Mouse (Mus musculus): ENCODE measurements around the gene Sh2d3c.
A peak's percentile ranks its signal among the peaks of the same experiment; 100 is the strongest.

Gene Sh2d3c

DNA sequence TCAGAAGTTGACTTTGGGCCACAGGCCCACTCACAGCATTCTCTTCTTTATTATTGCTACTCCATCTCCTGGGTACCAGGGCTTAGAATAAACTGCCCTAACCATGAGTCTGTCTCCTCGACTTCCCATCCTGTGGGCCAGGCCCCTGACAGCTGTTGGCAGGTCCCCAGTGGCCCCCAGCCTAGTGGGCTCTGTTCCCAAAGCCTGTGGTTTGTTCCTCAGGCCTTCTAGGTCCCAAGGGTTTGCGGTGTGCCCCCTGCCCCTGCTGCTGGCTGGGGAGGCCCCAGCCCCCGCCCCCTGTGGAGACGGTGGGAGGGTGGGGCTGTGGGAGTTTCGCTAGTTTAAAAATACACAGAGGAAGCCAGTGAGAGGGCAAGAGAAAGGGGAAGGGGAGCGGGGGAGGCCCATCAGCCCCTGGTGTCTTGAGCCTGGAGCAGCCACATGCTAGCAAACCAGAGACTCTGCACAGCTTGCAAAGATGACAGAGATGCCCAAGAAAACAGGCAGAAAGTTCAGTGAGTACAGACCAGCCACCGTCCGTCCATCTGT lies at the start of gene Sh2d3c:
TSS of gene Sh2d3c (plus strand) at position 375 of the 549 bp plus-strand sequence.
- no peak for DNase-seq (ENCODE audit: low read depth, low spot score)

- no peak for DNase-seq (ENCODE audit: low read depth, low spot score)
Measured at GRCm38 (mm10) chr2:32671147-32671546, 49.7 kb upstream of the Sh2d3c start.

DNA sequence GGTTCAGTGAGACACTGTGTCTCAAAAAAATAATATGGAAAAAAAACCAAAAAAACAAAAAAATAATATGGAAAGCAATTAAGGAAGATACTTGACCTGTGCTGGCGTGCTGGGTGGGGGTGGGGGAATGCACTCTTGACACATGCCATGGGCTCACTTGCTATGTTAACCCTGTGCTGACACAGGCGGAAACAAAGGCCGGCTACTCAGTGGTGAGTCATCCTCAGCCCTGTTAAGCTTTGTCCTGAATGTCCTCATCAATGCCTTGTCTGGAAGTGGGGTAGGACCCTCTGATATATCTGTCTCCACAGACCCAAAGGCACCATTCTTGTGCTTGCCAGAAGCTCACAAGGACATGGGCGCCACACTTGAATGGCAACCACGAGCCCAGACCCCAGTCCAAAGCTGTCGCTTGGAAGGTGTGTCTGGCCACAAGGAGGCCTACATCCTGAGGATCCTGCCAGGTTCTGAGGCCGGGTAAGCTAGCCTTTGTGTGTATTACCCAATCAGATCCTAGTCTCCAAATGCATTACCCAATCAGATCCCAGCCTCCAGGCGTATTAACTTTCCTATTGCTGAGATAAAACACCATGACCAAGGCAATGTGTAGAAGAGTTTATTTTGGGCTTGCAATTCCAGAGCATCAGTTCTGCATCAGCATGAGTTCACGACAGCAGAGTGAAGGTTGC lies 48.8 kb upstream of the Sh2d3c start:
- DNase-seq (ENCODE audit: low read depth, low spot score): no peak

DNA sequence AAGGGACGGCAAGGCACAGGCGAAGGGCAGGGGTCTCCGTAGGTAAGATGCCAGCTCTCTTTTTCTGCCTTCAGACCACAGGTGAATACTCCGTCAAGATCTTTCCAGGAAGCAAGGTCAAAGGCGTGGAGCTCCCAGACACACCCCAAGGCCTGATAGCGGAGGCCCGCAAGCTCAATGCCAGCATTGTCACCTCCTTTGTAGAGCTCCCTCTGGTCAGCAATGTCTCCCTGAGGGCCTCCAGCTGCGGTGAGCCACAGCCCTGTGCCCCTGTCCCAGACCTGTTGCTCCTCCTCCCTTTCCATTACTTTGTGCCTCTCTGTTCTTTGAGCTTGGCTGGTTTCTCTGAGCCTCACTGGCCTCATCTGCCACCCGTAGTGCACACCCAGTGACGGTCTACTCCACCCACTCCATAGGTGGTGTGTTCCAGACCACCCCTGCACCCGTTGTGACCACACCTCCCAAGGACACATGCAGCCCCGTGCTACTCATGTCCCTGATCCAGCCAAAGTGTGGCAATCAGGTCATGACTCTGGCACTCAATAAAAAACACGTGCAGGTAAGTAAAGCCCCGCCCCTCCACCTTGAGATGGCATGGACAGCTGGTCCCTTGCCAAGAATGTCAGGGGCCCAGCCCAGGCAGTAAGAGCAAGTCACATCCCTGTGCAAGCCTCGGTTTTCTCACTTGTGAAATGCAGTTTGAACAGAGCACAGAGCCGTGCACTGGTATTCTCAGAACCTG lies 47.5 kb upstream of the Sh2d3c start:
- no peak for DNase-seq (ENCODE audit: low read depth, low spot score)

DNA sequence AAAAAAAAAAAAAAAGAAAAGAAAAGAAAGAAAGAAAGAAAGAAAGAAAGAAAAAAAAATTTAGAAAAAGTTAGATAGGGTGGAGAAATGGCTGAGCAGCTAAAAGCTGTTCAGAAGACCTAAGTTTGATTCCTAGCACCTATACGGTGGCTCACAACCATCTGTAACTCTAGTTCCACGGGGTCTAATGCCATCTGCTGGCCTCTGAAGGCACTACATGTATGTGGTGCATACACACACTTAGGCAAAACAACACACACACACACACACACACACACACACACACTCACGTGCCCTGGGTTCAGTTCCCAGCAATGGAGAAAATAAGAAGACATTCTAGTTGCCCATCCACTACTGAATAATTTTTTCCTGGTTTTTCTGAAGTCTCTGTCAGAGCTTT lies 44.0 kb upstream of the Sh2d3c start:
- DNase-seq (ENCODE audit: low read depth, low spot score): no peak

DNA sequence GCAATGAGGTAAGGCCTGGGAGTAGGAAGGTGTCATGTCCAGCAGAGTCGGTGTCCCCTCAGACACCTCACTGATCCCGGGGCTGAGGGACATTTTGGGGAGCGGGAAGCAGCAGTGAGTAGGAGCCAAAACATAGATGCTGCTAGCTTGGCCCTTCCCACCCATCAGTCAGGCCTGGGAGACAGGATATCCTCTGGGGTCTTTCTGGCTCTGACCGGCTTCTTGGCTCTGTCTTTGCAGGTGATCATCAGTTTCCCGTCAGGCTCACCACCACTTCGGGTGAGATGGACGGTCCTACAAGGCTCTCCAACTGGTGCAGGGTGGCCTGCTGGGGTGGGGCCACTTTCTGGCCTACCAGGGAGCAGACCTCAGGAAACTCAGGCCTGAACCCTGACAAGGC lies 43.2 kb upstream of the Sh2d3c start:
- no peak for DNase-seq (ENCODE audit: low read depth, low spot score)

DNA sequence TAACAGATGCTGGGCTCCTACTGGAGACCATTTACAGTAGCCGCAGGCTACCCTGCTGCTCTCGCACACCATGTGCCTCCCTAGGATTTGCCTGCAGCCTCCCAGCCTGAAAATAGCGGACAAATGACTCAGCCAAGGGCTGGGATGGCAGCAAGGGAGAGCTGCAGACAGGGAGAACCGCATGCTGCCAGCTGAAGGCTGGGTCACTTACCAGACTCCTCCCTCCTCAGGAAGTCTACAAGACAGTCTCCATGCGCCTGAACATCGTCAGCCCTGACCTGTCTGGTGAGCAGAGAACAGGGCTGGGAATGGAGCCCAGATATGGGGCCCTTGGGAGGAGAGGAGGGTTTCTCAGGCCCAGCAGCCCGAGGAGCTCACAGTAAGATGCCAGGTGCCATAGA lies 40.8 kb upstream of the Sh2d3c start:
- DNase-seq (ENCODE audit: low read depth, low spot score): no peak

- no peak for DNase-seq (ENCODE audit: low read depth, low spot score)
Measured at GRCm38 (mm10) chr2:32680961-32681650, 39.7 kb upstream of the Sh2d3c start.

GRCm38 (mm10) chr2:32681754-32682153 lies 39.1 kb upstream of the Sh2d3c start:
- no peak for DNase-seq (ENCODE audit: low read depth, low spot score)

DNA sequence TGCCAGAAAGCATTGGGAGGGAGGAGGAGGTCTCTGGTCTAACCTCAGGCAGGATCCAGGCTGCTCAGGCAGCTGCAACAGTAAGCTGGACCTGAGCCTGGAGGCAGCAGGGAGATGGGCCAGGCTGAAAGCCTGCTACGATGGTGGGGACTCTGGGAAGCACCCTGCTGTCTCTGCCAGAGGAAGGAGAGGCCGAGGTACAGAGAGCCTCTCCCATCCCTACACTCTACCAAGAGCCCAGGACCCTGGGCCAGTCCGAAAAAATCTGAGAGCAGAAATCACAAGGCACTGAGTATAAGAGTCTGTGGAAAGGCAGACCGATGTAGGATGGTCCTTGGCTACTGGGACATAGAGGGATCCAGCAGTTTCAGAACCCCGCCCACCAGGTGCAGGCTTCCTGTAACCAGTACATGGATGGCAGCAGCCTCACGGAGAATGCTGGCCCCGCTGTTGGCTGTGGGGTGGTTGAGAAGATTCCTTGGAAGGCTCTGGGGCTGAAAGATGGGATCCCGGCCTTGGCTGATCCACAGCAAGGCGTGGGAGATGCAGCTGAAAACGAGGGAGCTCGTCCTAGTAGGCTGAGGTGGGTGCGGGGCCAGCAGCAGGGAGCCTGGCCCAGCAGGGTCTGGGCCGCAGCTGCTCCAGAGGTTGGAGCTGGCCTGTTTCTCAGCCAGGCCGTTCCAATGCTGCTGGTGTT lies 38.0 kb upstream of the Sh2d3c start:
- DNase-seq (ENCODE audit: low read depth, low spot score): no peak

DNA sequence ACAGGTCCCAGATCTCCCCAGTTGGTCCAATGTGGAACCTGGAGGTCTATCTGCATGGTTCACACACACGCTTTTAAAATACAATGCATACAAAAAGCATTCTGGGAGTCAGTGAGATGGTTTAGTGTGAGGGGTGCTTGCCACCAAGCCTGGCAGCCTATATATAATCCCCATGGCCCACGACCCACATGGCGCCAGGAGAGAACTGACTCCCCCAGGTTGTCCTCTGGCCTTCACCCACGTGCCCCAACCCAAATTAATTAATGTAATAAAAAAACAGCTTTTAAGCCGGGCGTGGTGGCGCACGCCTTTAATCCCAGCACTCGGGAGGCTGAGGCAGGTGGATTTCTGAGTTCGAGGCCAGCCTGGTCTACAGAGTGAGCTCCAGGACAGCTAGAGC lies 37.2 kb upstream of the Sh2d3c start:
- no peak for DNase-seq (ENCODE audit: low read depth, low spot score)

DNA sequence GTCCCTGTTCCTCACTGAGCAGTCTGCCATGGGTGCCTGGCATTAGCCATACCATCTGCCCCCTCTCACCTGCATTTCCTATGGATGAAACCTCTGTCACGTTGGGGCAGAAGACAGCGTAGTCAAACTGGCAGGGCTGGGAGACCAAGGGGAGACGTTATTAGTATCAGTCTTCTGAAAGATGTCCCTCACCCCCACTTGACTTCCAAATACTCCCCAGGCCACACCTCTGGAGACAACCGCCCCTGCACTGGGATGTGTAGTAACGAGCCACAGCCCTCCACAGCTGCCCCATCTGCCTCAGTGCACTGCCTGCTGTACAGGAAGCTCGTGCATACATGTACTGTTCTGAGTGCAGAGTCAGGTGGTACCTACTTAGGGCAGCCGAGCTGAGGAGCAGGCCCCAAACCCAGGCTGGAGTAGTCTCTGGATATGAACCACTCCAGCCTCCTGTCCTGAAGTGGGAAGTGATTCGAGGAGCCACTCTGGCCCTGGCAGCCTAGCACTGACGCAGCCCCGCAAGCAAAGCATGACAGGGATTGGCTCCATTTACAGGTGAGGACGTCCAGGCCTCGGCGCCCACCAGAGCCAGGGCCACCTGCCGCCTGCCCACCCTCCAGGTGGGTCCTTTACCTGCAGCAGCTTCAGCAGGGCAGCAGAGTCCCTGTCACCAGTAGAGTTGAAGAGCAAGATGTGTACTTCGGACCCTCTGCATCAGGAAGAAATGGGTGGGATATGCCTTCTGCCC lies 36.0 kb upstream of the Sh2d3c start:
- no peak for DNase-seq (ENCODE audit: low read depth, low spot score)

DNA sequence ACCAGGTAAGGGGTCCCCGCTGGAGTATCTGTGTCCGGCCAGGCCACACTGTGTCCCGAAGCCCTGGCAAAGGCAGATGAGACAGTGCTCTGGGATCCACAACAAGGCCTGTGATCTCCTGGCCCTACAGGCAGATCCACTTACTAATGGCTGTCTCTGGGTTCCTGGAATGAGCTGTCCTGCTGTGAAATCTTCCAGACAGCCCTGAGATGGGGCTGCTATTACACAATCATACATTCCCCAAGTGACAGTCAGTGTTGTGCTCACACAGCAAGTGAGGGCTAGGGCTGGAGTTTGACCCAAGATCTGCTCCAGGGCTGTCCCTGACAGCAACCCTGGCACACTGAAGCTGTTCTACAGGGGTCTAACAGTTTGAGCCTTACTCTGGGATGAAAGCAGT lies 35.0 kb upstream of the Sh2d3c start:
- DNase-seq (ENCODE audit: low read depth, low spot score): no peak

DNA sequence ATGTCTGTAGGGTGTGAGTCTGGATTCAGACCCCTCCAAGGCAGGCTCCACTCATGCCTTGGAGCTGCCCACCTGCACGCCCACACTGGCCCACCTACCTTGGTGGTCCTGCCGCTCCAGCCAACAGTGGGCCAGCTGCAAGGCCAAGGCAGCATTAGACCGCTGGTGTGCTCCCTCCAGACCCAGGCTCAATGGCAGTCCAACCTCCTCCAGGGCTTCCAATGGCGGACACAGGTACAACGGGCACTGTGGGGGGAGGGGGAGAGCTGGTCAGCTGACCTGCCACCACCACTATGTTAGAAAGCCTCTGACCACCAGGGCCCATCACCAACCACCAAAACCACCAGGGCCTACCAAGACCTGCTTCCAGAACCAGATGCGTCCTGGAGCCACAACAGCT lies 34.2 kb upstream of the Sh2d3c start:
- DNase-seq (ENCODE audit: low read depth, low spot score): no peak

DNA sequence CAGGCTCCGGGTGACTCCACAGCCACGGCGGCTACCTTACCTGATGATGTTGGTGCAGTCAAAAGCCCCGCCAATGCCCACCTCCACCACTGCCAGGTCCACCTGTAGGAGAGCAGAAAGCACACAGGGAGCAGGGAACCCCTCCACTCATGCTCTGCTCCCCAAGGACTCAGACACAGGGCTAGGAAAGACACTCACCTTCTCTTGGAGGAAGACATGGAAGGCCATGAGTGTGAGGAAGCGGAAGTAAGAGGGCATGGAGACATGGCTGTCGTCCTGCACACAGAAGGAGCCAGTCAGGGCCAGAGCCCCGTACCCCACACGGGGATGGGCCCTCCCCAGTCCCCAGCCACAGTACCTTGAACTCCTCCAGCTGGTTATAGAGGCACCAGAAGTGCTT lies 33.3 kb upstream of the Sh2d3c start:
- no peak for DNase-seq (ENCODE audit: low read depth, low spot score)

DNA sequence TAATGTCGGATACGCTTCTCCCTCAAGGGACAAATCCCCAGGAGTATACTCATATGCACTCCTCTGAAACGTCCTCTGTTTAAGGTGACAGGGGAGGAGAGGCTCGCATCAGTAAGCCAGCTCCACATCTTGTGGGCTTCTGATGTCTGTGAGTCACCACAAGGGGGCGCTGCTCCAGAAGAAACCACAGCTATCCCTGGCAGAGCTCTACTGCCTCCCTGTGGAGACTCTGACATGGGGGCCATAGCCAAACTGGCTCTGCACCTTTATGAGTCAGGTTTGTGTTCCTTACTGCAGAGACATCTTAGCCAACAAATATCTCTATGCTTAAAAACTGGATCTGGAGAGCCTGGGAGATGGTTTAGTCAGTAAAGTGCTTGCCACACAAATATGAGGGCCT lies 31.4 kb upstream of the Sh2d3c start:
- DNase-seq (ENCODE audit: low read depth, low spot score): peak; percentile 81

DNA sequence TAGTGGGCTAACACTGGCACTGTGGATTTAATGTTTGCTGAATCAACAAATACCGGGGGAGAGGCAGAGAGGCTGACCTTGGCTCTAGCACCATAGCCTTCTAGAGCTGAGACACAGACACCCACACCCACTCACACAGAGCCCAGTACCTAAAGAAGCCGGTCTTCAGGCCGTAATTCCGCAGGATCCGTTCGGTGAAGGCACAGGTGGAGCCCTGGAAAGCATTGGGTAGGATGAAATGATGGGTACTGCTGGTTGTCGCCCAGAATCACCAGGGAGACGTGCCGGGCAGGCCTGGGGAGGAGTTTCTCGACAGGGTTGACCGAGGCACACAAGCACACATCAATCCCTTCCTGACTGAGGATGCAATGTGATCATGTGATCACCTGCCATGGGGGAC lies 29.8 kb upstream of the Sh2d3c start:
- DNase-seq (ENCODE audit: low read depth, low spot score): no peak

GRCm38 (mm10) chr2:32692496-32692895 lies 28.4 kb upstream of the Sh2d3c start:
- no peak for DNase-seq (ENCODE audit: low read depth, low spot score)

- no peak for DNase-seq (ENCODE audit: low read depth, low spot score)
Measured at GRCm38 (mm10) chr2:32693282-32693681, 27.6 kb upstream of the Sh2d3c start.

GRCm38 (mm10) chr2:32693823-32694411 lies 26.9 kb upstream of the Sh2d3c start:
- peak; percentile 98 for DNase-seq (ENCODE audit: low read depth, low spot score)

GRCm38 (mm10) chr2:32694691-32695090 lies 26.2 kb upstream of the Sh2d3c start:
- no peak for DNase-seq (ENCODE audit: low read depth, low spot score)
